Comparison of ENCODE assay signal across 8 mouse cellular contexts in the genomic region with DNA sequence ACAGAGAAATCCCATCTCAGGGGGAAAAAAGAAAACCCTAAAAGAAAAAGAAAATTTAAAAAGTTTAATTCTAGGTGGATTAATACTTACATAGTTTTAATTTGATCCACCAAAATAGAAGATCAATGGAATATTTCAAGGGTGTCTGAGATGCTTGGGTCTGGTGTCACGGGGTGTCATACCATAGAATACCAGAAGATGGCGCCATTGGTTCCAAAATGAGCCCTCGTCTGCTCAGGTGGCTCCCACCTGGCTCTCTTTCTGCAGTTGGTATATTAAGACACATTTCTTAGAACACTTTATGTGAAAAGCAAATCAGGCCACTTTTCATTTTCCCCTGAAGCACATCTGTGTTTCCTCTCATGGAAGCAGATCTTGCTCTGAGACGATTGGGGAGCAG. TPM values are rescaled to one million over a fixed set of nuclear protein-coding genes. Genes with fewer than 3 reads are reported as not detected.
DNase-seq lines count a peak whose midpoint lies in the region; ATAC-seq and TF ChIP-seq lines count a peak whose summit lies in the region.

No protein-coding gene starts in this region.

- no peaks in the 10 kb centered on the region for H3K27me3 ChIP-seq in kidney, adult 2 months (replicated peaks; ENCODE audit: control insufficient read depth, insufficient read depth, low read length)
- no peaks in the 10 kb centered on the region for H3K27me3 ChIP-seq in kidney, embryonic 14.5 days (ENCODE audit: control insufficient read depth, insufficient read depth, low read length)
- no peaks in the 10 kb centered on the region for H3K27me3 ChIP-seq in liver, adult 2 months (ENCODE audit: control insufficient read depth, insufficient read depth, low read length)
- no peaks in the 10 kb centered on the region for H3K27me3 ChIP-seq in neural tube, embryonic 15.5 days (replicated peaks)

- peak; percentile 81 for TF ChIP-seq CTCF in kidney, adult 2 months (conservative IDR thresholded peaks at IDR 0.05; ENCODE audit: insufficient read depth, insufficient read length, low read depth, low read length)
- TF ChIP-seq CTCF in liver, adult 2 months (IDR thresholded peaks at IDR 0.05; ENCODE audit: low read depth, low read length) = peak; percentile 76

- no peak overlapping the region for H3K9ac ChIP-seq in kidney, embryonic 14.5 days (ENCODE audit: low read depth, low read length)
- H3K9ac ChIP-seq in liver, adult 2 months (ENCODE audit: low read depth, low read length) = no peak overlapping the region
- H3K9ac ChIP-seq in neural tube, embryonic 15.5 days (replicated peaks) = no peak overlapping the region

- no peaks in the 10 kb centered on the region for H3K4me1 ChIP-seq in kidney, adult 2 months (ENCODE audit: control insufficient read depth, insufficient read depth, low read length)
- no peaks in the 10 kb centered on the region for H3K4me1 ChIP-seq in kidney, embryonic 14.5 days (ENCODE audit: control insufficient read depth, insufficient read depth, low read length)
- H3K4me1 ChIP-seq in liver, adult 2 months (ENCODE audit: control insufficient read depth, insufficient read depth, low read length) = peaks cover 6% of the 10 kb centered on the region
- H3K4me1 ChIP-seq in neural tube, embryonic 15.5 days = no peaks in the 10 kb centered on the region

- H3K27ac ChIP-seq in kidney, adult 2 months (ENCODE audit: insufficient read depth, low read depth, low read length) = no peak overlapping the region
- H3K27ac ChIP-seq in kidney, embryonic 14.5 days (ENCODE audit: low read depth, low read length) = no peak overlapping the region
- H3K27ac ChIP-seq in liver, adult 2 months (replicated peaks; ENCODE audit: insufficient read depth, low read depth, low read length) = no peak overlapping the region
- H3K27ac ChIP-seq in neural tube, embryonic 15.5 days (replicated peaks) = peak overlapping the region; percentile 51; the same call in 1 of the 2 replicates

- H3K79me2 ChIP-seq in liver, adult 2 months (ENCODE audit: control insufficient read depth, insufficient read depth, low read length) = no peaks in the 10 kb centered on the region

- peak; percentile 60 for DNase-seq in kidney, adult 2 months
- DNase-seq in ES-CJ7 (ENCODE audit: low read depth, low spot score) = peak; percentile 61
- DNase-seq in cerebellum, adult 18-20 months = peak; percentile 57 to 71
- peak; percentile 67 for DNase-seq in heart, postnatal 4 days
- DNase-seq in liver, adult 2 months (ENCODE audit: extremely low read depth, low read depth, low spot score) = no peak

- no peaks in the 10 kb centered on the region; the same call in 1 of the 2 replicates for H3K9me3 ChIP-seq in kidney, embryonic 14.5 days (ENCODE audit: control insufficient read depth, low read length)
- H3K9me3 ChIP-seq in neural tube, embryonic 15.5 days (replicated peaks) = no peaks in the 10 kb centered on the region

- WGBS in kidney, adult 2 months = 8% methylated on average over 4 of the region's 4 CpGs
- 10% methylated on average over 4 of the region's 4 CpGs for WGBS in kidney, embryonic 14.5 days
- WGBS in liver, adult 2 months = 18% methylated on average over 4 of the region's 4 CpGs
- 10% methylated on average over 4 of the region's 4 CpGs for WGBS in neural tube, embryonic 15.5 days

- no peaks in the 10 kb centered on the region for H3K36me3 ChIP-seq in kidney, adult 2 months (ENCODE audit: control insufficient read depth, insufficient read depth, low read length)
- no peaks in the 10 kb centered on the region for H3K36me3 ChIP-seq in kidney, embryonic 14.5 days (ENCODE audit: control insufficient read depth, insufficient read depth, low read length)
- H3K36me3 ChIP-seq in liver, adult 2 months (ENCODE audit: control insufficient read depth, insufficient read depth, low read length) = no peaks in the 10 kb centered on the region
- no peaks in the 10 kb centered on the region for H3K36me3 ChIP-seq in neural tube, embryonic 15.5 days

- TF ChIP-seq POLR2A in kidney, adult 2 months (IDR thresholded peaks at IDR 0.05; ENCODE audit: low read depth, low read length) = no peak
- TF ChIP-seq POLR2A in liver, adult 2 months (IDR thresholded peaks at IDR 0.05; ENCODE audit: extremely low read depth, insufficient read depth, low read length) = no peak

- H3K4me2 ChIP-seq in kidney, embryonic 14.5 days (replicated peaks; ENCODE audit: low read depth, low read length) = no peak overlapping the region
- no peak overlapping the region for H3K4me2 ChIP-seq in neural tube, embryonic 15.5 days

- H3K4me3 ChIP-seq in kidney, adult 2 months (ENCODE audit: insufficient read depth, low read depth, low read length) = no peak overlapping the region
- H3K4me3 ChIP-seq in kidney, embryonic 14.5 days (ENCODE audit: low read length) = no peak overlapping the region
- H3K4me3 ChIP-seq in liver, adult 2 months (ENCODE audit: insufficient read depth, low read depth, low read length) = no peak overlapping the region
- no peak overlapping the region for H3K4me3 ChIP-seq in neural tube, embryonic 15.5 days (replicated peaks)

- no peak for ATAC-seq in kidney, embryonic 14.5 days (ENCODE audit: low FRiP score, low TSS enrichment)
- peak; percentile 79 for ATAC-seq in neural tube, embryonic 15.5 days (ENCODE audit: low FRiP score)
- no peak for ATAC-seq in monocyte, adult 5-6 weeks (replicated peaks; ENCODE audit: insufficient number of reproducible peaks, low FRiP score, low TSS enrichment, poor library complexity, severe bottlenecking)

RNA-seq across cellular contexts. Expression of gene Glrx5, which starts 18.4 kb away (rescaled TPM):
- 138 and 139 TPM in 2 replicates for polyA plus RNA-seq in kidney, adult 2 months (2012; rRNA removed)
- polyA plus RNA-seq in kidney, embryonic 14.5 days (2014; fragmentation: Nextera tagmentation; extraction: Ambion mirVana) = 161 and 195 TPM in 2 replicates
- 10 to 100 TPM; 81.2 to 82.0 TPM for total RNA-seq in heart, postnatal 4 days (2021)
- 43.0 and 45.5 TPM in 2 replicates for total RNA-seq in liver, adult 2 months (2014; rRNA removed)
- polyA plus RNA-seq in liver, adult 2 months (2012; rRNA removed) = 144 and 157 TPM in 2 replicates
- polyA plus RNA-seq in neural tube, embryonic 15.5 days (2015; fragmentation: Nextera tagmentation; extraction: Ambion mirVana) = 174 and 186 TPM in 2 replicates
- total RNA-seq in monocyte, adult 5-6 weeks (2017) = 6.8 to 10.9 TPM (median 10.2 TPM) in 3 replicates

RNA-seq across cellular contexts. Expression of gene Syne3, which starts 41.3 kb away (rescaled TPM):
- 2.7 and 3.1 TPM in 2 replicates for polyA plus RNA-seq in kidney, adult 2 months (2012; rRNA removed)
- 0.24 and 0.51 TPM in 2 replicates for polyA plus RNA-seq in kidney, embryonic 14.5 days (2014; fragmentation: Nextera tagmentation; extraction: Ambion mirVana)
- 1 to 10 TPM; 7.3 to 7.8 TPM for total RNA-seq in heart, postnatal 4 days (2021)
- 3.8 and 4.8 TPM in 2 replicates for total RNA-seq in liver, adult 2 months (2014; rRNA removed)
- polyA plus RNA-seq in liver, adult 2 months (2012; rRNA removed) = 0.81 and 1.6 TPM in 2 replicates
- 0.28 and 0.66 TPM in 2 replicates for polyA plus RNA-seq in neural tube, embryonic 15.5 days (2015; fragmentation: Nextera tagmentation; extraction: Ambion mirVana)
- total RNA-seq in monocyte, adult 5-6 weeks (2017) = 44.7 to 96.7 TPM (median 53.9 TPM) in 3 replicates
